Mouse (Mus musculus): ENCODE results near the gene Ccr5. TPM values are rescaled to one million over a fixed set of nuclear protein-coding genes. Genes with fewer than 3 reads are reported as not detected.

Ccr5 gene
- polyA plus RNA-seq, 1 experiment = 1.1 TPM

- H3K27me3 ChIP-seq (ENCODE audit: control insufficient read depth, insufficient read depth, low read length) = no peaks in the 10 kb centered on the region
- 79% methylated on average over 11 of the region's 11 CpGs for WGBS
- H3K36me3 ChIP-seq (ENCODE audit: control insufficient read depth, insufficient read depth, low read length) = no peaks in the 10 kb centered on the region
- no peaks in the 10 kb centered on the region for H3K4me1 ChIP-seq (ENCODE audit: control insufficient read depth, insufficient read depth, insufficient read length)
- TF ChIP-seq POLR2A (IDR thresholded peaks at IDR 0.05; ENCODE audit: low read depth, low read length) = no peak
- TF ChIP-seq CTCF (IDR thresholded peaks at IDR 0.05; ENCODE audit: extremely low read depth, insufficient read depth, insufficient read length, insufficient replicate concordance) = no peak
- H3K27ac ChIP-seq (ENCODE audit: insufficient read depth, low read length) = no peak overlapping the region
- DNase-seq (ENCODE audit: low read depth in 1 of 2, low spot score in 2 of 2) = no peak
- H3K4me3 ChIP-seq (ENCODE audit: extremely low read depth, insufficient read depth, insufficient read length) = no peak overlapping the region
These were observed 16.3 kb downstream of the Ccr5 start for GRCm38 (mm10) chr9:124137619-124138018.

GRCm38 (mm10) chr9:124138055-124138775 lies 16.9 kb downstream of the Ccr5 start:
- no peaks in the 10 kb centered on the region for H3K36me3 ChIP-seq (ENCODE audit: control insufficient read depth, insufficient read depth, low read length)
- 69% methylated on average over 4 of the region's 4 CpGs for WGBS
- TF ChIP-seq POLR2A (IDR thresholded peaks at IDR 0.05; ENCODE audit: low read depth, low read length) (no peak), CTCF (IDR thresholded peaks at IDR 0.05; ENCODE audit: extremely low read depth, insufficient read depth, insufficient read length, insufficient replicate concordance) (no peak)
- 0 out of 2 replicates have a peak, but pooled peaks cover 2% of the 10 kb centered on the region for H3K4me1 ChIP-seq (ENCODE audit: control insufficient read depth, insufficient read depth, insufficient read length)
- no peaks in the 10 kb centered on the region for H3K27me3 ChIP-seq (ENCODE audit: control insufficient read depth, insufficient read depth, low read length)
- no peak overlapping the region for H3K27ac ChIP-seq (ENCODE audit: insufficient read depth, low read length)
- DNase-seq (ENCODE audit: low read depth in 1 of 2, low spot score in 2 of 2) = no peak
- no peak overlapping the region for H3K4me3 ChIP-seq (ENCODE audit: extremely low read depth, insufficient read depth, insufficient read length)

GRCm38 (mm10) chr9:124143678-124144077 lies 22.3 kb downstream of the Ccr5 start:
- no peaks in the 10 kb centered on the region for H3K36me3 ChIP-seq (ENCODE audit: control insufficient read depth, insufficient read depth, low read length)
- no peak overlapping the region for H3K4me3 ChIP-seq (ENCODE audit: extremely low read depth, insufficient read depth, insufficient read length)
- 11% methylated on average over 1 of the region's 1 CpGs for WGBS
- H3K4me1 ChIP-seq (ENCODE audit: control insufficient read depth, insufficient read depth, insufficient read length) = peaks cover 2% of the 10 kb centered on the region; the same call in 1 of the 2 replicates
- no peaks in the 10 kb centered on the region for H3K27me3 ChIP-seq (ENCODE audit: control insufficient read depth, insufficient read depth, low read length)
- DNase-seq (ENCODE audit: low read depth in 1 of 2, low spot score in 2 of 2) = peak in 1 of 2 experiments; percentile 40
- TF ChIP-seq POLR2A (IDR thresholded peaks at IDR 0.05; ENCODE audit: low read depth, low read length) (no peak), CTCF (IDR thresholded peaks at IDR 0.05; ENCODE audit: extremely low read depth, insufficient read depth, insufficient read length, insufficient replicate concordance) (no peak)
- H3K27ac ChIP-seq (ENCODE audit: insufficient read depth, low read length) = no peak overlapping the region; the same call in 1 of the 2 replicates

GRCm38 (mm10) chr9:124146307-124146706 lies 25.0 kb downstream of the Ccr5 start:
- Histone ChIP-seq H3K4me3 (ENCODE audit: extremely low read depth, insufficient read depth, insufficient read length) (no peak overlapping the region), H3K27me3 (ENCODE audit: control insufficient read depth, insufficient read depth, low read length) (no peaks in the 10 kb centered on the region), H3K4me1 (ENCODE audit: control insufficient read depth, insufficient read depth, insufficient read length) (peaks cover 2% of the 10 kb centered on the region; the same call in 1 of the 2 replicates), H3K27ac (ENCODE audit: insufficient read depth, low read length) (no peak overlapping the region), H3K36me3 (ENCODE audit: control insufficient read depth, insufficient read depth, low read length) (no peaks in the 10 kb centered on the region)
- no peak for DNase-seq (ENCODE audit: low read depth in 1 of 2, low spot score in 2 of 2)
- no peak for TF ChIP-seq POLR2A (IDR thresholded peaks at IDR 0.05; ENCODE audit: low read depth, low read length)
- TF ChIP-seq CTCF (IDR thresholded peaks at IDR 0.05; ENCODE audit: extremely low read depth, insufficient read depth, insufficient read length, insufficient replicate concordance) = no peak

Other genes with a start within 250 kb of the Ccr5 start
- gene Ccr1, start 152.9 kb upstream of the Ccr5 start, polyA plus RNA-seq (2012; rRNA removed) = 4.2 and 4.4 TPM in 2 replicates
- gene Ccr1l1, start 143.1 kb upstream of the Ccr5 start, polyA plus RNA-seq (2012; rRNA removed) = 0.41 and 0.53 TPM in 2 replicates
- gene Ccr3, start 99.6 kb upstream of the Ccr5 start, polyA plus RNA-seq (2012; rRNA removed) = 4.3 and 6.2 TPM in 2 replicates
- gene Ccr2, start 19.6 kb upstream of the Ccr5 start, polyA plus RNA-seq (2012; rRNA removed) = 3.7 TPM in 2 replicates
- gene 2010315B03Rik, start 191.2 kb downstream of the Ccr5 start, polyA plus RNA-seq (2012; rRNA removed) = 2.1 and 2.6 TPM in 2 replicates

Measured in spleen, adult 2 months (tissue).